Mouse (Mus musculus) heart, embryonic 13.5 days (tissue): ENCODE data around the gene Tcerg1l. TPM values are rescaled to one million over a fixed set of nuclear protein-coding genes. Genes with fewer than 3 reads are reported as not detected.
A peak's percentile ranks its signal among the peaks of the same experiment; 100 is the strongest.

Source experiments
- ATAC-seq: fragments of 200-750 bp; cut with Nextera tagmentation; 2 replicates; pipeline ENCODE4 v1.8.0; 2017; ENCODE audit warnings: moderate TSS enrichment; ENCODE audit not compliant: insufficient number of reproducible peaks, low FRiP score, low TSS enrichment; ENCODE audit errors: extremely low read depth
- H3K27ac ChIP-seq: fragments of 300-500 bp; sonication (generic); replicated peaks from 2 replicates; pipeline ENCODE4 v1.5.1; 2015; ENCODE audit warnings: moderate library complexity, mild to moderate bottlenecking, inconsistent platforms
- H3K27me3 ChIP-seq: fragments of 300-500 bp; sonication (generic); replicated peaks from 2 replicates; pipeline ENCODE4 v1.6.1; 2015; ENCODE audit warnings: mild to moderate bottlenecking, inconsistent platforms
- H3K36me3 ChIP-seq: fragments of 300-500 bp; sonication (generic); 2 replicates; pipeline ENCODE4 v1.6.1; 2015; ENCODE audit warnings: mild to moderate bottlenecking, inconsistent platforms
- H3K4me1 ChIP-seq: fragments of 300-500 bp; sonication (generic); 2 replicates; pipeline ENCODE4 v1.6.1; 2015; ENCODE audit warnings: inconsistent platforms
- H3K4me2 ChIP-seq: fragments of 300-500 bp; sonication (generic); 2 replicates; pipeline ENCODE4 v1.6.1; 2015; ENCODE audit warnings: inconsistent platforms, mild to moderate bottlenecking, moderate library complexity
- H3K4me3 ChIP-seq: fragments of 300-500 bp; sonication (generic); 2 replicates; pipeline ENCODE4 v1.5.1; 2015; ENCODE audit warnings: moderate library complexity, mild to moderate bottlenecking, inconsistent platforms
- H3K9ac ChIP-seq: fragments of 300-500 bp; sonication (generic); 2 replicates; pipeline ENCODE4 v1.6.1; 2015; ENCODE audit warnings: inconsistent platforms, mild to moderate bottlenecking, moderate library complexity
- H3K9me3 ChIP-seq: fragments of 300-500 bp; sonication (generic); 2 replicates; pipeline ENCODE4 v1.6.1; 2016; ENCODE audit warnings: inconsistent platforms
- whole genome bisulfite sequencing: fragments of 180-500 bp; shearing (Covaris S2); methylation state at CpG from one replicate; pipeline ENCODE4 v1.1.7; 2015; ENCODE audit warnings: mixed read lengths; 5-methylcytosine and 5-hydroxymethylcytosine counted together
- polyA plus RNA-seq: library from polyadenylated mRNA; unstranded; fragments of >200 nt; fragmentation: Nextera tagmentation; extraction: Ambion mirVana; gene quantifications from 2 replicates; pipeline ENCODE4 v1.2.1, GENCODE M21; 2015

The Tcerg1l gene
- polyA plus RNA-seq, 1 experiment from 2014 or later: 0.23 TPM

DNA sequence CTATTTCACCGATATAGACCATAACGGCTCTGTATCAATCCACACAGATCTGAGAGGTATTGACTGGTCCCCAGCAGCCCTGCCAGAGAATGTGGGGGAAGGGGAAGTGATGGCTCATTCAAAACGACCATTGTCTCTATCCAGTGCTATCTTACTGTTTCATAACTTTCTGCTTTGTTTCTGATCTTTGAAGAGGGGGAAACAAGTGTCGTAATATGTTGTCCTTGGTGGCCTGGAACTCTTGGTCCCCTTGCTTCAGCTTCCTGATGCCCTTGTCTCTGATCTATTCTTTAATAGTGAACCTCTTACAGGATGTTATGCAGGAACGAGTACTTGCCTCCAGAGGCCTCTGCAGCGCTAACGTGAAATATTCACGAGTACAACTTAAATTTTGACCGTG is 182.8 kb downstream of the Tcerg1l start:
- H3K9ac ChIP-seq: no peak overlapping the region
- H3K4me1 ChIP-seq: peaks cover 33% of the 10 kb centered on the region

DNA sequence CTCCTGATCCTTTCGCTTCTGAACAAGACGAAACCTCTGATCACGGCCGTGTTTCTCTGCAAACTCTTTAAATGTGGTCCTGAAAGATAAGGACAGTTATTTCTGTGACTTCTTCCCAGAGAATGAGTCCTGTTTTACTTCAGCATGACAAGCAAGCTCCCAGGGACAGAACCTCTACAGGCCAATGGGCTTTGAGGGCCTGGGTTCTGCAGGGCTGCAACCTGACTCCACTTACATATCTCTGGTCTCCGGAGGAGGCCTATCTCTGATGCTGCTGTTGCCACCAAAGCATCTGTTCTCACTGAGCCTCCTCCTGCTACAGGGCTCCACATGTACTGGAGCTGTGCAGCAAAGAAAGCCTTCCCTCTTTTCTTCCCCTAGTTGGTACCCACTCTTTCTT is 187.8 kb downstream of the Tcerg1l start:
- 0 out of 2 replicates have a peak, but pooled peaks have one; percentile 27 for ATAC-seq
- peak overlapping the region; percentile 58 for H3K4me2 ChIP-seq
- no peak overlapping the region for H3K9ac ChIP-seq
- H3K27me3 ChIP-seq: no peaks in the 10 kb centered on the region
- WGBS: 10% methylated on average over 5 of the region's 5 CpGs
- peak overlapping the region; percentile 63; the same call in 1 of the 2 replicates for H3K27ac ChIP-seq
- H3K4me1 ChIP-seq: peaks cover 26% of the 10 kb centered on the region
- H3K9me3 ChIP-seq: no peaks in the 10 kb centered on the region
- H3K4me3 ChIP-seq: peak overlapping the region; percentile 19
- H3K36me3 ChIP-seq: no peaks in the 10 kb centered on the region

More for the DNA sequence above, 182.8 kb downstream of the Tcerg1l start:
- ATAC-seq: no peak
- H3K27ac ChIP-seq: no peak overlapping the region
- H3K9me3 ChIP-seq: no peaks in the 10 kb centered on the region
- WGBS: 65% methylated on average over 9 of the region's 9 CpGs
- no peak overlapping the region for H3K4me3 ChIP-seq
- no peaks in the 10 kb centered on the region for H3K36me3 ChIP-seq
- H3K27me3 ChIP-seq: no peaks in the 10 kb centered on the region
- H3K4me2 ChIP-seq: no peak overlapping the region

DNA sequence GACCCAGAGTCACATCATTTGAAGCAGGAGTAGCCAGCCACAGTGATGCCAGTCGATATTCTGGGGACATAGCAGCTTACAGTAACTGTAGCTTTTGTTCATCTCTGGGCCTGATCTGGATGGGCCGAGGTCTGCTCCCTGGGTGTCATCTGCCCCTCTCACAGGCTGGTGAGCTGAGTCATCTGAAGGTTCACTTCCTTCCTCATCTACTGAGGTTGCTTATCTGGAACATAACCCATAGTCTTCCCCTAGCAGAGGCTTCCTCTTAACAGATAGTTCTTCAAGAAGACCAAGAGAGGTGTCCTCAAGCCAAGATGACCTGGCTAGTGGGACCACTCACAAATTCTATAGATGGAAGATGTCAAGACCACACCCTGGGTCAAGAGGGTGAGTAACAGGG is 192.4 kb downstream of the Tcerg1l start:
- Histone ChIP-seq H3K4me2 (no peak overlapping the region), H3K27ac (no peak overlapping the region), H3K27me3 (0 out of 2 replicates have a peak, but pooled peaks cover 8% of the 10 kb centered on the region), H3K4me3 (no peak overlapping the region), H3K9ac (no peak overlapping the region), H3K36me3 (no peaks in the 10 kb centered on the region), H3K4me1 (peaks cover 17% of the 10 kb centered on the region), H3K9me3 (no peaks in the 10 kb centered on the region)
- ATAC-seq: no peak
- WGBS: 75% methylated on average over 2 of the region's 2 CpGs

- Histone ChIP-seq H3K4me2 (no peak overlapping the region), H3K4me1 (no peaks in the 10 kb centered on the region), H3K27me3 (0 out of 2 replicates have a peak, but pooled peaks cover 8% of the 10 kb centered on the region), H3K27ac (no peak overlapping the region), H3K9ac (no peak overlapping the region), H3K9me3 (no peaks in the 10 kb centered on the region), H3K36me3 (no peaks in the 10 kb centered on the region), H3K4me3 (no peak overlapping the region)
- no peak for ATAC-seq
- WGBS: 69% methylated on average over 15 of the region's 15 CpGs
Observed at GRCm38 (mm10) chr7:138202162-138202832, 195.2 kb downstream of the Tcerg1l start.

DNA sequence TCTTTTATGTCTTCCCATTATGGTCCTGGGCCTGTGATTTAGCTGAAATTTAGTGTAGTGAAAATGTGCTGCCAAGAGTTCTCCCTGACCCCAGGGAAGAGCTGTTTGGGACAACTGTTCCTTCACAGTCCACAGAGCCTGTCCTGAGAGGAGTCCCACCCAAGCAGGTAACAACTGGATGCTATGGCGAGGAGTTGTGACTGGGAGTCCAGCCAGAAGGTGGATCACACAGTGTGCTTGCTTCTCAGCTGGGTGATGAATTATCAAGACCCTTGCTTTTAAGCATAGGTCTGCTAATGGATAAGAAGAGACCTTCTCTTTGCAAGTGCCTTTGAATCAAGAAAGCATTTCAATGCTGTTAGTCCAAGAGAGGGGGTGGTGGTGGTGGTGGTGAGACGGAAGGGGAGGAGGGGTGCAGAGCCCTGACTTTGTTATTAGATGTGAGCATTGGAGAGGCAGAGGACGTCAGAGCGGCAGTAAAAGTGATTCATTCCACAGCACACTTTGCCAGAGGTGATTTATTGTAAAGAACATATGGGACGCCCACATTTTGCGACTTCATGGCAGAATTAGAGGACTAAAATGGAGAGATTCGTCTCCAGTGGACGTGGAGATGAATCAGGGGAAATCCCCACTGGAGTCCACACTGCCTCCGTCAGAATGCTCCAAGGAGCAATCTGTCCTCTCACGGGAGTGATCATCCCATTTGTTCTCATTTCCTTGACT is 198.0 kb downstream of the Tcerg1l start:
- no peak overlapping the region for H3K27ac ChIP-seq
- no peaks in the 10 kb centered on the region for H3K9me3 ChIP-seq
- H3K36me3 ChIP-seq: no peaks in the 10 kb centered on the region
- H3K9ac ChIP-seq: no peak overlapping the region
- H3K4me3 ChIP-seq: no peak overlapping the region
- no peaks in the 10 kb centered on the region for H3K4me1 ChIP-seq
- ATAC-seq: no peak
- 70% methylated on average over 10 of the region's 10 CpGs for whole genome bisulfite sequencing
- H3K4me2 ChIP-seq: no peak overlapping the region
- 0 out of 2 replicates have a peak, but pooled peaks cover 8% of the 10 kb centered on the region for H3K27me3 ChIP-seq

GRCm38 (mm10) chr7:138196139-138196538 is 201.4 kb downstream of the Tcerg1l start:
- Histone ChIP-seq H3K36me3 (no peaks in the 10 kb centered on the region), H3K27me3 (0 out of 2 replicates have a peak, but pooled peaks cover 12% of the 10 kb centered on the region), H3K9me3 (no peaks in the 10 kb centered on the region), H3K4me2 (no peak overlapping the region), H3K4me3 (no peak overlapping the region), H3K9ac (no peak overlapping the region), H3K4me1 (no peaks in the 10 kb centered on the region), H3K27ac (no peak overlapping the region)
- ATAC-seq: no peak
- 75% methylated on average over 2 of the region's 2 CpGs for WGBS

GRCm38 (mm10) chr7:138184197-138184596 is 213.3 kb downstream of the Tcerg1l start:
- Histone ChIP-seq H3K36me3 (no peaks in the 10 kb centered on the region), H3K27me3 (no peaks in the 10 kb centered on the region; the same call in 1 of the 2 replicates), H3K4me3 (no peak overlapping the region), H3K4me1 (no peaks in the 10 kb centered on the region), H3K9me3 (no peaks in the 10 kb centered on the region), H3K27ac (no peak overlapping the region), H3K9ac (no peak overlapping the region), H3K4me2 (no peak overlapping the region)
- no peak for ATAC-seq
- 79% methylated on average over 5 of the region's 5 CpGs for WGBS

DNA sequence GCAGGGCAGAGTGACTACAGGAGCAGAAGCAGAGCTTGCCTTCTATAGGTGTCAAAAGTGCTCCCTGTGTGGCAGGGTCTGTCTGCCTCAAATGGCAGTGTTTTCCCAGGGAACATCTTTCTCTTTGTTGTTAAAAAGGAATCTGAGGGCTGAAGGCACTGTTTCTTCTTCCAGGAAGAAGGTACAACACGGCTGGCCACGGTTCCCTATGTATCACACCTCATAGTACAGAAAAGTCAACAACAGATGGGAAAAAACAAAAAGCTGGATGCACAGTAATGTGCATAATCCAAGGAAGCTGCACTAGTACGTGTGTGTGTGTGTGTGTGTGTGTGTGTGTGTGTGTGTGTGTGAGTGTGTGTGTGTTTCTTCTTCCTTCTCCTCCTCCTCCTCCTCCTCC is 215.3 kb downstream of the Tcerg1l start:
- no peak overlapping the region for H3K4me2 ChIP-seq
- ATAC-seq: no peak
- H3K27ac ChIP-seq: no peak overlapping the region
- H3K9me3 ChIP-seq: no peaks in the 10 kb centered on the region
- H3K9ac ChIP-seq: no peak overlapping the region
- no peaks in the 10 kb centered on the region for H3K36me3 ChIP-seq
- WGBS: 61% methylated on average over 3 of the region's 3 CpGs
- H3K27me3 ChIP-seq: no peaks in the 10 kb centered on the region
- H3K4me1 ChIP-seq: no peaks in the 10 kb centered on the region
- H3K4me3 ChIP-seq: no peak overlapping the region

DNA sequence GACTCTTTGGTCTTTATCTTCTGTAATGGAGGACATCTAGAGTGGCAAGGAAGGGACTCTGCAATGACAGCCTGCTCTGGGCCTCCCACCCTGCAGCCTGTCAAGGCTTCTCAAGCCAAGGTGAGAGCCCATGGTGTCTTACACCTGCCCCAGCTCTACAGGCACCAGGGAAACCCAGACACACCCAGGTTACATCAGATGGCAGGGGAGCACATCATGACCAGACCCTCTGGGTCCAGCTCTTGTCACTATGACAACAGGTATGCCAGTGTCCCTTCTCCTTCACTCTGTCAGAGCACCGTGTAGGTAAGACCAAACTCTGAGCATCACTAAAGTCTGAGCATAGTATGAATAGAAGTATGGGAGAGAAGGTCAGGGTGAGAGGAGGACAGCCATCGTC is 218.9 kb downstream of the Tcerg1l start:
- ATAC-seq: no peak
- 72% methylated on average over 2 of the region's 2 CpGs for WGBS
- peaks cover 6% of the 10 kb centered on the region for H3K4me1 ChIP-seq

DNA sequence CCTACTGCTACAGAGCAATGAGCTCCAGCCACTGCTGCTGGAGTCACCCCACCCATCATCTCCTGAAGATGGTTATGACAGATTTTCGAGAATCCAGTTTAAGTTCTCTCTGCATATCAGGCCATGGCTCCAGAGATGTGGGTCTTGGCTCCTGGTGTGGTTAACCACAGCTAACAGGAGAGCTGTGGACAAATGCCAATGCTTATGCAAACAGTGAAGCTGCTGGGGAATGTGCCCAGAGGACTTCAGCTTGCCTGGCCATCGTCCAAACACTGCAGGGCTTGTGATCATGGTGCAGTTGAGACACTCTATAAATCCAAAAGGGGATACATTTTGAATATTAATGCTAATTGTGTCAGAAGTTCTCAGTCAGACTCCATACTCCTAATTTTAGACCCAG is 221.5 kb downstream of the Tcerg1l start:
- H3K4me1 ChIP-seq: peaks cover 6% of the 10 kb centered on the region
- no peaks in the 10 kb centered on the region for H3K36me3 ChIP-seq
- no peak for ATAC-seq
- H3K4me3 ChIP-seq: no peak overlapping the region
- H3K4me2 ChIP-seq: no peak overlapping the region
- H3K9me3 ChIP-seq: no peaks in the 10 kb centered on the region
- H3K27ac ChIP-seq: no peak overlapping the region
- H3K27me3 ChIP-seq: no peaks in the 10 kb centered on the region
- 45% methylated on average over 2 of the region's 2 CpGs for WGBS
- H3K9ac ChIP-seq: no peak overlapping the region

More for the DNA sequence above, 218.9 kb downstream of the Tcerg1l start:
- no peak overlapping the region for H3K4me2 ChIP-seq
- no peaks in the 10 kb centered on the region for H3K9me3 ChIP-seq
- no peaks in the 10 kb centered on the region for H3K36me3 ChIP-seq
- no peaks in the 10 kb centered on the region for H3K27me3 ChIP-seq
- no peak overlapping the region for H3K27ac ChIP-seq
- no peak overlapping the region for H3K4me3 ChIP-seq
- H3K9ac ChIP-seq: no peak overlapping the region

DNA sequence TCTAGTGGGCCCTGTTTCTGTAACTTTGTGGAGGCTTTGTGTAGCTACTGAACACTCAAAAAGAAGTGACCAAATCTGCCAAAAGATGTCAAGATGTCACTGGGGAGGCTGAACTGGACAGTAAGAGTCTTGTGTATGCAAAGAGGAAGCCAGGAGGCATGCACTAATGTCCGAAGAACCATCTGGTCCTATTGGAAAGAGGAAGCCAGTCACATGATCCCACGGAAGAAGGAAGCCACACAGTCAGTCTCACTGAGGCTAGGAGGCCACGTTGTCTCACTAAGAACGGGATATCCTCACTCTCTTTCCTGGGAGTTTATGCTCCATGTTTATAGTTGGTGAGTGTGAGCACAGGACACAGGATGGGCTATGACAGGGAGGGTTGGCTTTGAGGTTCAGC is 227.1 kb downstream of the Tcerg1l start:
- no peak for ATAC-seq
- WGBS: 73% methylated on average over 4 of the region's 4 CpGs

More for the DNA sequence above, 227.1 kb downstream of the Tcerg1l start:
- Histone ChIP-seq H3K9ac (no peak overlapping the region), H3K4me2 (no peak overlapping the region), H3K4me1 (no peaks in the 10 kb centered on the region), H3K4me3 (no peak overlapping the region), H3K9me3 (no peaks in the 10 kb centered on the region), H3K36me3 (no peaks in the 10 kb centered on the region), H3K27ac (no peak overlapping the region), H3K27me3 (no peaks in the 10 kb centered on the region)
